Mouse (Mus musculus): Measurements from ENCODE around the gene E2f4. TPM values are rescaled to one million over a fixed set of nuclear protein-coding genes. Genes with fewer than 3 reads are reported as not detected.
A peak's percentile ranks its signal among the peaks of the same experiment; 100 is the strongest.

The E2f4 gene
- polyA plus RNA-seq, 1 experiment from 2014 or later: 101 TPM

GRCm38 (mm10) chr8:105258911-105259720 is 38.3 kb upstream of the E2f4 start:
- WGBS: 2% methylated on average over 55 of the region's 55 CpGs

GRCm38 (mm10) chr8:105259721-105260320 is 37.6 kb upstream of the E2f4 start:
- H3K4me2 ChIP-seq: peak overlapping the region; percentile 67
- H3K27ac ChIP-seq (ENCODE audit: low read depth, low read length): no peak overlapping the region
- DNase-seq (ENCODE audit: low spot score, missing footprints) (peak; percentile 98), ATAC-seq (ENCODE audit: low FRiP score) (peak; percentile 62)
- peak overlapping the region; percentile 24; the same call in 1 of the 2 replicates for H3K9ac ChIP-seq (ENCODE audit: low read length)
- H3K27me3 ChIP-seq (ENCODE audit: control insufficient read depth, insufficient read depth, low read length): peaks cover 74% of the 10 kb centered on the region
- no peaks in the 10 kb centered on the region; the same call in 1 of the 2 replicates for H3K9me3 ChIP-seq (ENCODE audit: control insufficient read depth, low read length)
- H3K36me3 ChIP-seq (ENCODE audit: control insufficient read depth, insufficient read depth, low read length): no peaks in the 10 kb centered on the region
- peaks cover 17% of the 10 kb centered on the region for H3K4me1 ChIP-seq (ENCODE audit: control insufficient read depth, insufficient read depth, low read length)
- 4% methylated on average over 30 of the region's 30 CpGs for WGBS
- peak overlapping the region; percentile 38 for H3K4me3 ChIP-seq (ENCODE audit: low read depth, low read length)

More at GRCm38 (mm10) chr8:105258911-105259720, 38.3 kb upstream of the E2f4 start:
- no peak overlapping the region for H3K27ac ChIP-seq (ENCODE audit: low read depth, low read length)
- peak; percentile 54 for ATAC-seq (ENCODE audit: low FRiP score)
- peaks cover 20% of the 10 kb centered on the region for H3K4me1 ChIP-seq (ENCODE audit: control insufficient read depth, insufficient read depth, low read length)
- no peaks in the 10 kb centered on the region; the same call in 1 of the 2 replicates for H3K9me3 ChIP-seq (ENCODE audit: control insufficient read depth, low read length)
- peak overlapping the region; percentile 24; the same call in 1 of the 2 replicates for H3K9ac ChIP-seq (ENCODE audit: low read length)
- H3K36me3 ChIP-seq (ENCODE audit: control insufficient read depth, insufficient read depth, low read length): no peaks in the 10 kb centered on the region
- peaks cover 67% of the 10 kb centered on the region for H3K27me3 ChIP-seq (ENCODE audit: control insufficient read depth, insufficient read depth, low read length)
- H3K4me2 ChIP-seq: peak overlapping the region; percentile 67
- peak; percentile 96 for DNase-seq (ENCODE audit: low spot score, missing footprints)
- H3K4me3 ChIP-seq (ENCODE audit: low read depth, low read length): peak overlapping the region; percentile 38

GRCm38 (mm10) chr8:105260371-105261099 is 36.9 kb upstream of the E2f4 start:
- no peak overlapping the region for H3K4me3 ChIP-seq (ENCODE audit: low read depth, low read length)
- no peaks in the 10 kb centered on the region for H3K36me3 ChIP-seq (ENCODE audit: control insufficient read depth, insufficient read depth, low read length)
- peak; percentile 77 for DNase-seq (ENCODE audit: low spot score, missing footprints)
- no peak overlapping the region for H3K27ac ChIP-seq (ENCODE audit: low read depth, low read length)
- H3K4me1 ChIP-seq (ENCODE audit: control insufficient read depth, insufficient read depth, low read length): peaks cover 15% of the 10 kb centered on the region
- no peaks in the 10 kb centered on the region; the same call in 1 of the 2 replicates for H3K9me3 ChIP-seq (ENCODE audit: control insufficient read depth, low read length)
- no peak overlapping the region for H3K9ac ChIP-seq (ENCODE audit: low read length)
- peaks cover 80% of the 10 kb centered on the region for H3K27me3 ChIP-seq (ENCODE audit: control insufficient read depth, insufficient read depth, low read length)
- no peak for ATAC-seq (ENCODE audit: low FRiP score)
- no peak overlapping the region for H3K4me2 ChIP-seq
- WGBS: 59% methylated on average over 7 of the region's 7 CpGs

- ATAC-seq (ENCODE audit: low FRiP score): no peak
- no peaks in the 10 kb centered on the region; the same call in 1 of the 2 replicates for H3K9me3 ChIP-seq (ENCODE audit: control insufficient read depth, low read length)
- DNase-seq (ENCODE audit: low spot score, missing footprints): peak; percentile 53
- no peak overlapping the region for H3K27ac ChIP-seq (ENCODE audit: low read depth, low read length)
- no peaks in the 10 kb centered on the region for H3K36me3 ChIP-seq (ENCODE audit: control insufficient read depth, insufficient read depth, low read length)
- no peak overlapping the region for H3K4me3 ChIP-seq (ENCODE audit: low read depth, low read length)
- H3K27me3 ChIP-seq (ENCODE audit: control insufficient read depth, insufficient read depth, low read length): peaks cover 81% of the 10 kb centered on the region
- H3K4me2 ChIP-seq: no peak overlapping the region
- 88% methylated on average over 12 of the region's 12 CpGs for WGBS
- H3K4me1 ChIP-seq (ENCODE audit: control insufficient read depth, insufficient read depth, low read length): peaks cover 15% of the 10 kb centered on the region
- no peak overlapping the region for H3K9ac ChIP-seq (ENCODE audit: low read length)
Observed at GRCm38 (mm10) chr8:105261326-105261980, 36.0 kb upstream of the E2f4 start.

GRCm38 (mm10) chr8:105263244-105263912 is 34.1 kb upstream of the E2f4 start:
- Histone ChIP-seq H3K9me3 (ENCODE audit: control insufficient read depth, low read length) (no peaks in the 10 kb centered on the region; the same call in 1 of the 2 replicates), H3K4me2 (no peak overlapping the region), H3K4me3 (ENCODE audit: low read depth, low read length) (no peak overlapping the region), H3K27me3 (ENCODE audit: control insufficient read depth, insufficient read depth, low read length) (peaks cover 86% of the 10 kb centered on the region), H3K9ac (ENCODE audit: low read length) (no peak overlapping the region), H3K4me1 (ENCODE audit: control insufficient read depth, insufficient read depth, low read length) (peaks cover 18% of the 10 kb centered on the region), H3K27ac (ENCODE audit: low read depth, low read length) (no peak overlapping the region), H3K36me3 (ENCODE audit: control insufficient read depth, insufficient read depth, low read length) (no peaks in the 10 kb centered on the region)
- DNase-seq (ENCODE audit: low spot score, missing footprints) (peak; percentile 83), ATAC-seq (ENCODE audit: low FRiP score) (no peak)
- 38% methylated on average over 16 of the region's 16 CpGs for WGBS

- peak within 1 kb of the TSS; percentile 74 for H3K4me2 ChIP-seq
- H3K4me3 ChIP-seq (ENCODE audit: low read depth, low read length): peak within 1 kb of the TSS; percentile 60
- H3K9me3 ChIP-seq (ENCODE audit: control insufficient read depth, low read length): no peaks in the 10 kb centered on the region; the same call in 1 of the 2 replicates
- WGBS: 2% methylated on average over 54 of the region's 54 CpGs
- ATAC-seq (ENCODE audit: low FRiP score): peak; percentile 51
- H3K27me3 ChIP-seq (ENCODE audit: control insufficient read depth, insufficient read depth, low read length): peaks cover 86% of the 10 kb centered on the region
- no peak within 1 kb of the TSS for H3K27ac ChIP-seq (ENCODE audit: low read depth, low read length)
- DNase-seq (ENCODE audit: low spot score, missing footprints): peak; percentile 94
- peaks cover 17% of the 10 kb centered on the region for H3K4me1 ChIP-seq (ENCODE audit: control insufficient read depth, insufficient read depth, low read length)
- H3K36me3 ChIP-seq (ENCODE audit: control insufficient read depth, insufficient read depth, low read length): no peaks in the 10 kb centered on the region
- H3K9ac ChIP-seq (ENCODE audit: low read length): peak within 1 kb of the TSS; percentile 56
Observed at GRCm38 (mm10) chr8:105264024-105264982, 33.2 kb upstream of the E2f4 start, which contains the start of the genes Tradd and Fbxl8. Gene Tradd, minus strand, starts transcription at chr8:105264609. Gene Fbxl8, plus strand, starts transcription at chr8:105264648.

GRCm38 (mm10) chr8:105265128-105265527 is 32.3 kb upstream of the E2f4 start:
- H3K27me3 ChIP-seq (ENCODE audit: control insufficient read depth, insufficient read depth, low read length): peaks cover 86% of the 10 kb centered on the region
- ATAC-seq (ENCODE audit: low FRiP score) (no peak), DNase-seq (ENCODE audit: low spot score, missing footprints) (peak; percentile 90)
- H3K27ac ChIP-seq (ENCODE audit: low read depth, low read length): no peak overlapping the region
- H3K9ac ChIP-seq (ENCODE audit: low read length): no peak overlapping the region; the same call in 1 of the 2 replicates
- peak overlapping the region; percentile 60; the same call in 1 of the 2 replicates for H3K4me3 ChIP-seq (ENCODE audit: low read depth, low read length)
- no peaks in the 10 kb centered on the region; the same call in 1 of the 2 replicates for H3K9me3 ChIP-seq (ENCODE audit: control insufficient read depth, low read length)
- 12% methylated on average over 10 of the region's 10 CpGs for WGBS
- no peaks in the 10 kb centered on the region for H3K36me3 ChIP-seq (ENCODE audit: control insufficient read depth, insufficient read depth, low read length)
- peaks cover 17% of the 10 kb centered on the region for H3K4me1 ChIP-seq (ENCODE audit: control insufficient read depth, insufficient read depth, low read length)
- peak overlapping the region; percentile 74 for H3K4me2 ChIP-seq
